Mouse (Mus musculus): ENCODE measurements around the gene Gm10563.
A peak's percentile ranks its signal among the peaks of the same experiment; 100 is the strongest.

DNA sequence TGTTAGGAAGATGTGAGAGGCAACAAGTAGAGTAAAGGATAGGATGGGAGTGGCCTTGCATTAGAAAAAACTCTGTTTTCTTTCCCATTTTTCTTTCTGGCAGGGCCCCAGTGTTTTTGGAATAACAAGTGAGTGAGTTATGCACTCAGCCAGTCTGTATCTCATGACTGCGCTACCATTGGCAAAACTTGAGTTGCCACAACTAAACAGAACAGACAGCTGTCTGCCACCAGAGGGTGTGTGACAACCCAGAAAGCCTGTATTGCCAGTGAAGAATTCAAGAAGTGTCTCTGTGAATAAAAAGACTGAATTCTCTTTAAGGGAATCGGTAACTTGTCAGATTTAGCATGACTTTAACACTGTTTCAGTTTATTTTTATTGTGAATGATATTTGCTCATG is 30.8 kb upstream of the Gm10563 start:
- peak; percentile 69 for TF ChIP-seq CTCF (IDR thresholded peaks at IDR 0.05)
- no peak for TF ChIP-seq EP300 (IDR thresholded peaks at IDR 0.05; ENCODE audit: insufficient read depth, low read depth, low read length)
- no peak for TF ChIP-seq POLR2A (IDR thresholded peaks at IDR 0.05; ENCODE audit: insufficient read depth, low read depth, low read length)
